Mouse (Mus musculus): Measurements from ENCODE around the gene Ppp1cb. TPM values are rescaled to one million over a fixed set of nuclear protein-coding genes. Genes with fewer than 3 reads are reported as not detected.
"Not testable (repeated sequence)": the region's sequence is repeated elsewhere in the genome, so short reads cannot be mapped to it uniquely, and the experiment has no call there.

Ppp1cb gene
- total RNA-seq (2021), result 100 to 1,000 TPM; 412 to 448 TPM
- long read RNA-seq, full-length matches to known transcripts, result 267 of 292 reads
- long read RNA-seq, partial matches to known transcripts, result 12 of 292 reads
- long read RNA-seq, other reads (novel, unspliced or antisense), result 13 of 292 reads

- peak; percentile 97 to 98 for DNase-seq (ENCODE audit: low spot score in 2 of 2)
These were observed at the start of gene Ppp1cb for GRCm38 (mm10) chr5:32458408-32459143. Gene Ppp1cb, plus strand, starts transcription at chr5:32458843.

- DNase-seq (ENCODE audit: low spot score in 2 of 2), result no peak
These were observed 48.9 kb upstream of the Ppp1cb start for GRCm38 (mm10) chr5:32409747-32410146.

GRCm38 (mm10) chr5:32410954-32411688, 47.5 kb upstream of the Ppp1cb start:
- DNase-seq (ENCODE audit: low spot score in 2 of 2), result no peak

- no peak for DNase-seq (ENCODE audit: low spot score in 2 of 2)
These were observed 46.3 kb upstream of the Ppp1cb start for GRCm38 (mm10) chr5:32412186-32412950.

- DNase-seq (ENCODE audit: low spot score in 2 of 2), result no peak
These were observed 45.6 kb upstream of the Ppp1cb start for GRCm38 (mm10) chr5:32413083-32413482.

GRCm38 (mm10) chr5:32413569-32413968, 45.1 kb upstream of the Ppp1cb start:
- no peak for DNase-seq (ENCODE audit: low spot score in 2 of 2)

- DNase-seq (ENCODE audit: low spot score in 2 of 2), result no peak
These were observed 44.1 kb upstream of the Ppp1cb start for GRCm38 (mm10) chr5:32414461-32414985.

- no peak for DNase-seq (ENCODE audit: low spot score in 2 of 2)
These were observed 43.1 kb upstream of the Ppp1cb start for GRCm38 (mm10) chr5:32415554-32415953.

GRCm38 (mm10) chr5:32416881-32417280, 41.8 kb upstream of the Ppp1cb start:
- no peak for DNase-seq (ENCODE audit: low spot score in 2 of 2)

GRCm38 (mm10) chr5:32422081-32422589, 36.5 kb upstream of the Ppp1cb start:
- DNase-seq (ENCODE audit: low spot score in 2 of 2), result no peak

GRCm38 (mm10) chr5:32423339-32424046, 35.1 kb upstream of the Ppp1cb start:
- DNase-seq (ENCODE audit: low spot score in 2 of 2), result no peak

- no peak for DNase-seq (ENCODE audit: low spot score in 2 of 2)
These were observed 34.2 kb upstream of the Ppp1cb start for GRCm38 (mm10) chr5:32424464-32424863.

GRCm38 (mm10) chr5:32425485-32426171, 33.0 kb upstream of the Ppp1cb start:
- DNase-seq (ENCODE audit: low spot score in 2 of 2), result no peak

- no peak for DNase-seq (ENCODE audit: low spot score in 2 of 2)
These were observed 28.2 kb upstream of the Ppp1cb start for GRCm38 (mm10) chr5:32430399-32430798.

GRCm38 (mm10) chr5:32434346-32434745, 24.3 kb upstream of the Ppp1cb start:
- DNase-seq (ENCODE audit: low spot score in 2 of 2), result not testable (repeated sequence)

- no peak for DNase-seq (ENCODE audit: low spot score in 2 of 2)
These were observed 23.0 kb upstream of the Ppp1cb start for GRCm38 (mm10) chr5:32435612-32436011.

GRCm38 (mm10) chr5:32437901-32438563, 20.6 kb upstream of the Ppp1cb start:
- DNase-seq (ENCODE audit: low spot score in 2 of 2), result no peak

- DNase-seq (ENCODE audit: low spot score in 2 of 2), result peak in 1 of 2 experiments; percentile 26
These were observed 20.1 kb upstream of the Ppp1cb start for GRCm38 (mm10) chr5:32438564-32438922.

- peak in 1 of 2 experiments; percentile 27 for DNase-seq (ENCODE audit: low spot score in 2 of 2)
These were observed 17.3 kb upstream of the Ppp1cb start for GRCm38 (mm10) chr5:32441336-32441735.

Data from layer of hippocampus, adult 18-20 months (tissue).